Mouse (Mus musculus) liver, adult 2 months (tissue): ENCODE data around the gene Ldah.

Experiments
- CTCF ChIP-seq: fragments of 200-500 bp; IDR thresholded peaks from 2 replicates; pipeline ENCODE4 v1.5.1; 2011; ENCODE audit warnings: low read depth, low read length, control low read depth
- POLR2A ChIP-seq: fragments of 200-500 bp; IDR thresholded peaks from 2 replicates; pipeline ENCODE4 v1.6.1; 2011; ENCODE audit warnings: low read length, control low read depth; ENCODE audit not compliant: insufficient read depth; ENCODE audit errors: extremely low read depth

DNA sequence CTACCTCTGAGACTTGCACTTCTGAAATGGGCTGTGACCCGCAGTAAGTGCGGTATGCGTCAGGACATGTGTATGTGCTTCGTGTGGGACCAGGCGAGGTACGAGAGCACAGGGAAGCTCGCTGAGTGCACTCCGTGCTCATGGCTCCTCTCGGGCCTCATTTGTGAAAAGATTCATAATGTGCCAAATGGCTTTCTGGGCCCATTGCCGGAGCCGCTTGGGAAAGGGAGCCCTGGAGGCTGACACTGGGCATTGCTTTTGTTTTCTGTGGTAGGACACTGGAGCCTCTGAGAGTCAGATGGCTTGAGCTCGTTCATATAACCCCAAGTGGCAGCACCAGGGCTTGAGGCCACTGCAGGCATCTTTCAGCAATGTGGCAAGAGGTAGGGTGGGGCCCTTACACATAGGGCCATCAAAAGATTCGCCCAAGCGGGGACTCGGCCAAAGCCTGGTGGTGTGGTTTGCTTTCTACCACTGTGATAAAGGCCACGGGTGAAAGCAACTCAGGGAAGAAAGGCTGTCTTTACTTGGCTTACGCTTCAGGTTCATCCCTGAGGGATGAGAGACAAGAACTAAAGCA lies 118.1 kb downstream of the Ldah start:
- TF ChIP-seq CTCF: no peak
- no peak for TF ChIP-seq POLR2A
